Mouse (Mus musculus): ENCODE data around the gene Bbc3.
"Not testable (repeated sequence)": the region's sequence is repeated elsewhere in the genome, so short reads cannot be mapped to it uniquely, and the experiment has no call there.

Gene Bbc3

GRCm38 (mm10) chr7:16308093-16308492 is at the start of gene Bbc3:
Bbc3 (plus strand) TSS chr7:16308393.
- not testable (repeated sequence) for DNase-seq (ENCODE audit: low read depth, low spot score)

- DNase-seq (ENCODE audit: low read depth, low spot score), result no peak
Observed at GRCm38 (mm10) chr7:16259110-16259590, 49.0 kb upstream of the Bbc3 start, which contains the start of gene C5ar1. C5ar1 (minus strand) TSS chr7:16259540.

GRCm38 (mm10) chr7:16261097-16261496 is 47.1 kb upstream of the Bbc3 start:
- no peak for DNase-seq (ENCODE audit: low read depth, low spot score)

- DNase-seq (ENCODE audit: low read depth, low spot score), result peak; percentile 88
Observed at GRCm38 (mm10) chr7:16263015-16263787, 45.0 kb upstream of the Bbc3 start.

GRCm38 (mm10) chr7:16263843-16264242 is 44.4 kb upstream of the Bbc3 start:
- DNase-seq (ENCODE audit: low read depth, low spot score), result no peak

- no peak for DNase-seq (ENCODE audit: low read depth, low spot score)
Observed at GRCm38 (mm10) chr7:16265856-16266255, 42.3 kb upstream of the Bbc3 start.

GRCm38 (mm10) chr7:16266593-16266992 is 41.6 kb upstream of the Bbc3 start:
- not testable (repeated sequence) for DNase-seq (ENCODE audit: low read depth, low spot score)

- no peak for DNase-seq (ENCODE audit: low read depth, low spot score)
Observed at GRCm38 (mm10) chr7:16271139-16271538, 37.1 kb upstream of the Bbc3 start.

- DNase-seq (ENCODE audit: low read depth, low spot score), result peak; percentile 66
Observed at GRCm38 (mm10) chr7:16272681-16273080, 35.5 kb upstream of the Bbc3 start.

GRCm38 (mm10) chr7:16273081-16273765 is 35.0 kb upstream of the Bbc3 start, which contains the start of gene Inafm1:
Inafm1 (minus strand) TSS chr7:16273617.
- DNase-seq (ENCODE audit: low read depth, low spot score), result peak; percentile 97

- peak; percentile 89 for DNase-seq (ENCODE audit: low read depth, low spot score)
Observed at GRCm38 (mm10) chr7:16273766-16274140, 34.4 kb upstream of the Bbc3 start.

- no peak for DNase-seq (ENCODE audit: low read depth, low spot score)
Observed at GRCm38 (mm10) chr7:16274922-16275890, 33.0 kb upstream of the Bbc3 start.

GRCm38 (mm10) chr7:16280721-16281120 is 27.5 kb upstream of the Bbc3 start:
- DNase-seq (ENCODE audit: low read depth, low spot score), result no peak

GRCm38 (mm10) chr7:16282334-16282733 is 25.9 kb upstream of the Bbc3 start:
- no peak for DNase-seq (ENCODE audit: low read depth, low spot score)

- DNase-seq (ENCODE audit: low read depth, low spot score), result no peak
Observed at GRCm38 (mm10) chr7:16284001-16284400, 24.2 kb upstream of the Bbc3 start.

- DNase-seq (ENCODE audit: low read depth, low spot score), result no peak
Observed at GRCm38 (mm10) chr7:16284904-16285303, 23.3 kb upstream of the Bbc3 start.

GRCm38 (mm10) chr7:16285450-16286025 is 22.7 kb upstream of the Bbc3 start:
- peak; percentile 91 for DNase-seq (ENCODE audit: low read depth, low spot score)

GRCm38 (mm10) chr7:16286026-16286961 is 21.9 kb upstream of the Bbc3 start, which contains the start of gene Ccdc9:
Ccdc9 (minus strand) TSS chr7:16286795.
- peak; percentile 98 for DNase-seq (ENCODE audit: low read depth, low spot score)

GRCm38 (mm10) chr7:16287016-16287415 is 21.2 kb upstream of the Bbc3 start:
- DNase-seq (ENCODE audit: low read depth, low spot score), result no peak

GRCm38 (mm10) chr7:16287791-16288190 is 20.4 kb upstream of the Bbc3 start:
- no peak for DNase-seq (ENCODE audit: low read depth, low spot score)
